Mouse (Mus musculus) B cell, adult 2 months (primary cell): ENCODE results near the gene D10Jhu81e.
"Not testable (repeated sequence)": the region's sequence is repeated elsewhere in the genome, so short reads cannot be mapped to it uniquely, and the experiment has no call there.

ENCODE experiments used
- DNase-seq, 2 experiments: peaks; one replicate each; pipeline ENCODE4 v3.0.0; 2022

D10Jhu81e gene

GRCm38 (mm10) chr10:78127931-78128330 is 41.7 kb downstream of the D10Jhu81e start:
- DNase-seq, result no peak

- DNase-seq, result no peak
These were observed 42.3 kb downstream of the D10Jhu81e start for GRCm38 (mm10) chr10:78127046-78127870.

GRCm38 (mm10) chr10:78126311-78126710 is 43.3 kb downstream of the D10Jhu81e start:
- no peak for DNase-seq

GRCm38 (mm10) chr10:78125061-78125460 is 44.5 kb downstream of the D10Jhu81e start:
- DNase-seq, result not testable (repeated sequence)

GRCm38 (mm10) chr10:78124137-78124536 is 45.4 kb downstream of the D10Jhu81e start:
- DNase-seq, result not testable (repeated sequence)

GRCm38 (mm10) chr10:78119422-78119821 is 50.2 kb downstream of the D10Jhu81e start:
- no peak for DNase-seq

- DNase-seq, result no peak
These were observed 54.4 kb downstream of the D10Jhu81e start for GRCm38 (mm10) chr10:78115153-78115552.

GRCm38 (mm10) chr10:78114521-78115092 is 55.0 kb downstream of the D10Jhu81e start:
- DNase-seq, result no peak
